Mouse (Mus musculus) erythroblast, embryonic 14.5 days (primary cell): ENCODE results near the gene Khdc1c. TPM values are rescaled to one million over a fixed set of nuclear protein-coding genes. Genes with fewer than 3 reads are reported as not detected.
"Not testable (repeated sequence)": the region's sequence is repeated elsewhere in the genome, so short reads cannot be mapped to it uniquely, and the experiment has no call there.

Source experiments
- H3K27me3 ChIP-seq: 2 replicates; pipeline ENCODE4 v1.6.1; 2012; ENCODE audit warnings: inconsistent platforms; ENCODE audit not compliant: control insufficient read depth
- H3K36me3 ChIP-seq: 2 replicates; pipeline ENCODE4 v1.6.1; 2012; ENCODE audit warnings: mild to moderate bottlenecking, inconsistent platforms; ENCODE audit not compliant: control insufficient read depth
- H3K4me1 ChIP-seq: 2 replicates; pipeline ENCODE4 v1.6.1; 2012; ENCODE audit warnings: inconsistent platforms; ENCODE audit not compliant: control insufficient read depth
- H3K4me3 ChIP-seq: replicated peaks from 2 replicates; pipeline ENCODE3; 2012; ENCODE audit warnings: moderate library complexity, mild to moderate bottlenecking, inconsistent platforms
- H3K9me3 ChIP-seq: 2 replicates; pipeline ENCODE4 v1.6.1; 2012; ENCODE audit warnings: low read length, inconsistent platforms, mixed read lengths; ENCODE audit not compliant: control insufficient read depth
- GATA1 ChIP-seq: IDR thresholded peaks from 2 replicates; pipeline ENCODE4 v1.6.1; 2012; ENCODE audit warnings: low read length, inconsistent platforms, mixed read lengths
- TAL1 ChIP-seq: IDR thresholded peaks from 3 replicates; pipeline ENCODE4 v1.6.1; 2012; ENCODE audit warnings: low read length, inconsistent platforms, mixed read lengths
- polyA plus RNA-seq: library from polyadenylated mRNA; stranded (reverse); fragments of >175 nt; gene quantifications from 2 replicates; pipeline ENCODE4 v1.2.3, GENCODE M21; 2012

Khdc1c gene
- polyA plus RNA-seq, result not detected in 2 replicates

- H3K4me3 ChIP-seq, H3K27me3 ChIP-seq, H3K4me1 ChIP-seq, H3K9me3 ChIP-seq, H3K36me3 ChIP-seq: not testable (repeated sequence)
These were observed at the start of gene Khdc1c for GRCm38 (mm10) chr1:21368031-21368430. Gene Khdc1c (plus strand): TSS chr1:21368331.

- not testable (repeated sequence) for H3K4me1 ChIP-seq, H3K4me3 ChIP-seq, H3K27me3 ChIP-seq, H3K9me3 ChIP-seq, H3K36me3 ChIP-seq
These were observed 47.9 kb upstream of the Khdc1c start for GRCm38 (mm10) chr1:21320271-21320670.

- Histone ChIP-seq H3K9me3 (no peaks in the 10 kb centered on the region), H3K4me1 (no peaks in the 10 kb centered on the region), H3K36me3 (no peaks in the 10 kb centered on the region), H3K27me3 (no peaks in the 10 kb centered on the region), H3K4me3 (no peak overlapping the region)
- no peak for TF ChIP-seq GATA1
- TF ChIP-seq TAL1, result no peak
These were observed 46.5 kb upstream of the Khdc1c start for GRCm38 (mm10) chr1:21321656-21322055.

GRCm38 (mm10) chr1:21323996-21324574, 44.0 kb upstream of the Khdc1c start:
- H3K4me1 ChIP-seq, result peaks cover 1% of the 10 kb centered on the region
- no peaks in the 10 kb centered on the region for H3K36me3 ChIP-seq
- H3K9me3 ChIP-seq, result no peaks in the 10 kb centered on the region
- TF ChIP-seq GATA1, result no peak
- no peaks in the 10 kb centered on the region for H3K27me3 ChIP-seq
- no peak overlapping the region for H3K4me3 ChIP-seq

- Histone ChIP-seq H3K4me1 (peaks cover 4% of the 10 kb centered on the region), H3K9me3 (no peaks in the 10 kb centered on the region), H3K4me3 (no peak overlapping the region), H3K27me3 (no peaks in the 10 kb centered on the region), H3K36me3 (no peaks in the 10 kb centered on the region)
- TF ChIP-seq TAL1 (no peak), GATA1 (no peak)
These were observed 43.5 kb upstream of the Khdc1c start for GRCm38 (mm10) chr1:21324633-21325032.

GRCm38 (mm10) chr1:21326733-21327132, 41.4 kb upstream of the Khdc1c start:
- TF ChIP-seq GATA1, result no peak
- no peak for TF ChIP-seq TAL1
- no peak overlapping the region for H3K4me3 ChIP-seq
- H3K36me3 ChIP-seq, result no peaks in the 10 kb centered on the region
- peaks cover 6% of the 10 kb centered on the region for H3K4me1 ChIP-seq
- H3K27me3 ChIP-seq, result no peaks in the 10 kb centered on the region
- no peaks in the 10 kb centered on the region for H3K9me3 ChIP-seq

GRCm38 (mm10) chr1:21331161-21331560, 37.0 kb upstream of the Khdc1c start:
- H3K27me3 ChIP-seq, H3K4me3 ChIP-seq, H3K36me3 ChIP-seq, H3K9me3 ChIP-seq: not testable (repeated sequence)
- H3K4me1 ChIP-seq, result peaks cover 10% of the 10 kb centered on the region

- no peaks in the 10 kb centered on the region for H3K9me3 ChIP-seq
- no peak for TF ChIP-seq TAL1
- no peak for TF ChIP-seq GATA1
- H3K4me1 ChIP-seq, result peaks cover 10% of the 10 kb centered on the region
- H3K4me3 ChIP-seq, result no peak overlapping the region
- no peaks in the 10 kb centered on the region for H3K27me3 ChIP-seq
- no peaks in the 10 kb centered on the region for H3K36me3 ChIP-seq
These were observed 34.7 kb upstream of the Khdc1c start for GRCm38 (mm10) chr1:21333222-21333973.

- Histone ChIP-seq H3K27me3 (no peaks in the 10 kb centered on the region), H3K4me3 (no peak overlapping the region), H3K36me3 (no peaks in the 10 kb centered on the region), H3K9me3 (no peaks in the 10 kb centered on the region), H3K4me1 (peaks cover 4% of the 10 kb centered on the region; the same call in 1 of the 2 replicates)
- TF ChIP-seq TAL1, result no peak
- TF ChIP-seq GATA1, result no peak
These were observed 32.3 kb upstream of the Khdc1c start for GRCm38 (mm10) chr1:21335836-21336235.

- TF ChIP-seq TAL1, result no peak
- no peak for TF ChIP-seq GATA1
- H3K9me3 ChIP-seq, result no peaks in the 10 kb centered on the region
- no peaks in the 10 kb centered on the region for H3K4me1 ChIP-seq
- no peaks in the 10 kb centered on the region for H3K27me3 ChIP-seq
- no peak overlapping the region for H3K4me3 ChIP-seq
- H3K36me3 ChIP-seq, result no peaks in the 10 kb centered on the region
These were observed 27.4 kb upstream of the Khdc1c start for GRCm38 (mm10) chr1:21340745-21341144.
